Mouse (Mus musculus) retina, embryonic 14.5 days (tissue): ENCODE measurements around the gene Myo3b.

Experiments used
- DNase-seq: peaks from one replicate; pipeline ENCODE4 v3.0.0-alpha.2; 2015; ENCODE audit warnings: low spot score

Myo3b gene

GRCm38 (mm10) chr2:70352435-70353165 is 313.7 kb downstream of the Myo3b start:
- DNase-seq = no peak

GRCm38 (mm10) chr2:70354056-70354455 is 315.1 kb downstream of the Myo3b start:
- no peak for DNase-seq

GRCm38 (mm10) chr2:70355026-70355425 is 316.1 kb downstream of the Myo3b start:
- no peak for DNase-seq

GRCm38 (mm10) chr2:70369421-70369820 is 330.5 kb downstream of the Myo3b start:
- no peak for DNase-seq

GRCm38 (mm10) chr2:70379341-70379740 is 340.4 kb downstream of the Myo3b start:
- DNase-seq = no peak

- no peak for DNase-seq
These were observed 341.0 kb downstream of the Myo3b start for GRCm38 (mm10) chr2:70379939-70380338.

GRCm38 (mm10) chr2:70388645-70389044 is 349.7 kb downstream of the Myo3b start:
- DNase-seq = no peak

- no peak for DNase-seq
These were observed 350.2 kb downstream of the Myo3b start for GRCm38 (mm10) chr2:70389162-70389561.

- no peak for DNase-seq
These were observed 358.9 kb downstream of the Myo3b start for GRCm38 (mm10) chr2:70397734-70398276.

GRCm38 (mm10) chr2:70399441-70400115 is 360.7 kb downstream of the Myo3b start:
- DNase-seq = no peak

- no peak for DNase-seq
These were observed 361.4 kb downstream of the Myo3b start for GRCm38 (mm10) chr2:70400321-70400720.

- no peak for DNase-seq
These were observed 365.4 kb downstream of the Myo3b start for GRCm38 (mm10) chr2:70404301-70404700.

GRCm38 (mm10) chr2:70406846-70407245 is 367.9 kb downstream of the Myo3b start:
- DNase-seq = no peak

GRCm38 (mm10) chr2:70407729-70408128 is 368.8 kb downstream of the Myo3b start:
- no peak for DNase-seq

- DNase-seq = no peak
These were observed 371.5 kb downstream of the Myo3b start for GRCm38 (mm10) chr2:70410298-70410885.

GRCm38 (mm10) chr2:70412315-70412714 is 373.4 kb downstream of the Myo3b start:
- DNase-seq = no peak

- DNase-seq = no peak
These were observed 375.5 kb downstream of the Myo3b start for GRCm38 (mm10) chr2:70414386-70414785.

GRCm38 (mm10) chr2:70415521-70415920 is 376.6 kb downstream of the Myo3b start:
- no peak for DNase-seq

GRCm38 (mm10) chr2:70419336-70419735 is 380.4 kb downstream of the Myo3b start:
- DNase-seq = no peak

- DNase-seq = no peak
These were observed 382.4 kb downstream of the Myo3b start for GRCm38 (mm10) chr2:70421144-70421874.

GRCm38 (mm10) chr2:70425611-70426010 is 386.7 kb downstream of the Myo3b start:
- DNase-seq = no peak

GRCm38 (mm10) chr2:70443035-70443434 is 404.1 kb downstream of the Myo3b start:
- peak; percentile 57 for DNase-seq
